Mouse (Mus musculus): ENCODE measurements at regions not wholly inside any gene's neighbourhood (a gene's known extent, or its start where the extent isn't known, plus 50 kb on each side); places are given as distances from the start of the nearest gene placed in this dataset.

GRCm38 (mm10) chr13:110882661-110883172 is 372.1 kb upstream of the Actbl2 start:
- ATAC-seq (ENCODE audit: extremely low read depth, insufficient number of reproducible peaks, low FRiP score, poor library complexity, severe bottlenecking) = no peak
- H3K36me3 ChIP-seq (replicated peaks) = no peaks in the 10 kb centered on the region
- 0 out of 2 replicates have a peak, but pooled peaks cover 3% of the 10 kb centered on the region for H3K9me3 ChIP-seq (replicated peaks)
- no peak overlapping the region for H3K4me3 ChIP-seq (ENCODE audit: low read depth, low read length)
- no peak for TF ChIP-seq GATA2 (IDR thresholded peaks at IDR 0.05; ENCODE audit: borderline replicate concordance, low read depth, low read length)
- TF ChIP-seq TAL1 (conservative IDR thresholded peaks at IDR 0.05; ENCODE audit: low read depth, low read length) = no peak
- TF ChIP-seq POLR2AphosphoS5 (IDR thresholded peaks at IDR 0.05; ENCODE audit: insufficient replicate concordance, low read depth, low read length) = no peak
- no peak for TF ChIP-seq GATA1 (IDR thresholded peaks at IDR 0.05; ENCODE audit: borderline replicate concordance, low read length)
- TF ChIP-seq CTCF (IDR thresholded peaks at IDR 0.05; ENCODE audit: low read depth, low read length) = no peak
- H3K4me1 ChIP-seq (ENCODE audit: insufficient read depth, low read depth, low read length) = no peaks in the 10 kb centered on the region
- H3K27me3 ChIP-seq (ENCODE audit: insufficient read depth, low read length) = no peaks in the 10 kb centered on the region
- no peak for DNase-seq (ENCODE audit: low spot score)

GRCm38 (mm10) chr13:110893909-110894308 is 360.9 kb upstream of the Actbl2 start:
- H3K4me1 ChIP-seq (ENCODE audit: insufficient read depth, low read depth, low read length) = no peaks in the 10 kb centered on the region
- TF ChIP-seq TAL1 (conservative IDR thresholded peaks at IDR 0.05; ENCODE audit: low read depth, low read length) (no peak), CTCF (IDR thresholded peaks at IDR 0.05; ENCODE audit: low read depth, low read length) (no peak), POLR2AphosphoS5 (IDR thresholded peaks at IDR 0.05; ENCODE audit: insufficient replicate concordance, low read depth, low read length) (no peak), GATA2 (IDR thresholded peaks at IDR 0.05; ENCODE audit: borderline replicate concordance, low read depth, low read length) (no peak), GATA1 (IDR thresholded peaks at IDR 0.05; ENCODE audit: borderline replicate concordance, low read length) (no peak)
- no peak for ATAC-seq (ENCODE audit: extremely low read depth, insufficient number of reproducible peaks, low FRiP score, poor library complexity, severe bottlenecking)

GRCm38 (mm10) chr13:110895349-110895748 is 359.5 kb upstream of the Actbl2 start:
- H3K4me1 ChIP-seq (ENCODE audit: insufficient read depth, low read depth, low read length) = no peaks in the 10 kb centered on the region
- no peak for TF ChIP-seq POLR2AphosphoS5 (IDR thresholded peaks at IDR 0.05; ENCODE audit: insufficient replicate concordance, low read depth, low read length)
- TF ChIP-seq GATA1 (IDR thresholded peaks at IDR 0.05; ENCODE audit: borderline replicate concordance, low read length) = no peak
- TF ChIP-seq TAL1 (conservative IDR thresholded peaks at IDR 0.05; ENCODE audit: low read depth, low read length) = no peak
- no peak for TF ChIP-seq GATA2 (IDR thresholded peaks at IDR 0.05; ENCODE audit: borderline replicate concordance, low read depth, low read length)
- TF ChIP-seq CTCF (IDR thresholded peaks at IDR 0.05; ENCODE audit: low read depth, low read length) = no peak
- ATAC-seq (ENCODE audit: extremely low read depth, insufficient number of reproducible peaks, low FRiP score, poor library complexity, severe bottlenecking) = no peak
- no peak overlapping the region for H3K4me3 ChIP-seq (ENCODE audit: low read depth, low read length)
- no peaks in the 10 kb centered on the region for H3K27me3 ChIP-seq (ENCODE audit: insufficient read depth, low read length)
- H3K9me3 ChIP-seq (replicated peaks) = peaks cover 6% of the 10 kb centered on the region
- no peaks in the 10 kb centered on the region for H3K36me3 ChIP-seq (replicated peaks)
- no peak for DNase-seq (ENCODE audit: low spot score)

More at GRCm38 (mm10) chr13:110893909-110894308, 360.9 kb upstream of the Actbl2 start:
- no peak overlapping the region for H3K4me3 ChIP-seq (ENCODE audit: low read depth, low read length)
- H3K9me3 ChIP-seq (replicated peaks) = peaks cover 6% of the 10 kb centered on the region
- no peaks in the 10 kb centered on the region for H3K27me3 ChIP-seq (ENCODE audit: insufficient read depth, low read length)
- DNase-seq (ENCODE audit: low spot score) = no peak
- no peaks in the 10 kb centered on the region for H3K36me3 ChIP-seq (replicated peaks)

- Histone ChIP-seq H3K27me3 (ENCODE audit: insufficient read depth, low read length) (no peaks in the 10 kb centered on the region), H3K4me3 (ENCODE audit: low read depth, low read length) (no peak overlapping the region), H3K9me3 (replicated peaks) (peaks cover 4% of the 10 kb centered on the region), H3K4me1 (ENCODE audit: insufficient read depth, low read depth, low read length) (no peaks in the 10 kb centered on the region), H3K36me3 (replicated peaks) (no peaks in the 10 kb centered on the region)
- ATAC-seq (ENCODE audit: extremely low read depth, insufficient number of reproducible peaks, low FRiP score, poor library complexity, severe bottlenecking) (no peak), DNase-seq (ENCODE audit: low spot score) (no peak)
- TF ChIP-seq GATA2 (IDR thresholded peaks at IDR 0.05; ENCODE audit: borderline replicate concordance, low read depth, low read length) (no peak), TAL1 (conservative IDR thresholded peaks at IDR 0.05; ENCODE audit: low read depth, low read length) (no peak), CTCF (IDR thresholded peaks at IDR 0.05; ENCODE audit: low read depth, low read length) (no peak), POLR2AphosphoS5 (IDR thresholded peaks at IDR 0.05; ENCODE audit: insufficient replicate concordance, low read depth, low read length) (no peak), GATA1 (IDR thresholded peaks at IDR 0.05; ENCODE audit: borderline replicate concordance, low read length) (no peak)
Observed at GRCm38 (mm10) chr13:110895900-110896299, 358.9 kb upstream of the Actbl2 start.

- TF ChIP-seq TAL1 (conservative IDR thresholded peaks at IDR 0.05; ENCODE audit: low read depth, low read length) (no peak), GATA1 (IDR thresholded peaks at IDR 0.05; ENCODE audit: borderline replicate concordance, low read length) (no peak), GATA2 (IDR thresholded peaks at IDR 0.05; ENCODE audit: borderline replicate concordance, low read depth, low read length) (no peak), POLR2AphosphoS5 (IDR thresholded peaks at IDR 0.05; ENCODE audit: insufficient replicate concordance, low read depth, low read length) (no peak), CTCF (IDR thresholded peaks at IDR 0.05; ENCODE audit: low read depth, low read length) (no peak)
- peaks cover 4% of the 10 kb centered on the region for H3K9me3 ChIP-seq (replicated peaks)
- no peak for DNase-seq (ENCODE audit: low spot score)
- H3K4me1 ChIP-seq (ENCODE audit: insufficient read depth, low read depth, low read length) = no peaks in the 10 kb centered on the region
- no peak for ATAC-seq (ENCODE audit: extremely low read depth, insufficient number of reproducible peaks, low FRiP score, poor library complexity, severe bottlenecking)
- no peaks in the 10 kb centered on the region for H3K36me3 ChIP-seq (replicated peaks)
- H3K27me3 ChIP-seq (ENCODE audit: insufficient read depth, low read length) = no peaks in the 10 kb centered on the region
- H3K4me3 ChIP-seq (ENCODE audit: low read depth, low read length) = no peak overlapping the region
Observed at GRCm38 (mm10) chr13:110897621-110898020, 357.2 kb upstream of the Actbl2 start.

- ATAC-seq (ENCODE audit: extremely low read depth, insufficient number of reproducible peaks, low FRiP score, poor library complexity, severe bottlenecking) = no peak
- TF ChIP-seq POLR2AphosphoS5 (IDR thresholded peaks at IDR 0.05; ENCODE audit: insufficient replicate concordance, low read depth, low read length) = no peak
- TF ChIP-seq GATA2 (IDR thresholded peaks at IDR 0.05; ENCODE audit: borderline replicate concordance, low read depth, low read length) = no peak
- no peak for TF ChIP-seq GATA1 (IDR thresholded peaks at IDR 0.05; ENCODE audit: borderline replicate concordance, low read length)
- TF ChIP-seq TAL1 (conservative IDR thresholded peaks at IDR 0.05; ENCODE audit: low read depth, low read length) = no peak
- TF ChIP-seq CTCF (IDR thresholded peaks at IDR 0.05; ENCODE audit: low read depth, low read length) = no peak
- Histone ChIP-seq H3K36me3 (replicated peaks) (no peaks in the 10 kb centered on the region), H3K4me1 (ENCODE audit: insufficient read depth, low read depth, low read length) (no peaks in the 10 kb centered on the region), H3K4me3 (ENCODE audit: low read depth, low read length) (no peak overlapping the region), H3K9me3 (replicated peaks) (peaks cover 6% of the 10 kb centered on the region; the same call in 1 of the 2 replicates), H3K27me3 (ENCODE audit: insufficient read depth, low read length) (no peaks in the 10 kb centered on the region)
- no peak for DNase-seq (ENCODE audit: low spot score)
Observed at GRCm38 (mm10) chr13:110902994-110903644, 351.7 kb upstream of the Actbl2 start.

Data from G1E (cell line).